Mouse (Mus musculus) spleen, postnatal 0 days (tissue): ENCODE data around the gene Stat3. TPM values are rescaled to one million over a fixed set of nuclear protein-coding genes. Genes with fewer than 3 reads are reported as not detected.

Experiments used
- polyA plus RNA-seq: library from polyadenylated mRNA; unstranded; fragments of >200 nt; fragmentation: Nextera tagmentation; extraction: Ambion mirVana; gene quantifications from 2 replicates; pipeline ENCODE4 v1.2.1, GENCODE M21; 2015

Stat3 gene
- 34.4 and 39.7 TPM in 2 replicates for polyA plus RNA-seq

GRCm38 (mm10) chr11:100939512-100940151 is at the start of gene Stat3:
Stat3 (minus strand) TSS chr11:100939540.

GRCm38 (mm10) chr11:100970557-100970937 is 31.2 kb upstream of the Stat3 start, which contains the start of gene Cavin1:
Cavin1 (minus strand) TSS chr11:100970887.

GRCm38 (mm10) chr11:100858935-100859578 is 80.3 kb downstream of the Stat3 start, which contains the start of gene Stat5a:
Stat5a (plus strand) TSS chr11:100859351.

GRCm38 (mm10) chr11:100850038-100850777 is 89.1 kb downstream of the Stat3 start, which contains the start of gene Stat5b:
Stat5b (minus strand) TSS chr11:100850724.

Other genes with a start within 250 kb of the Stat3 start
- gene Zfp385c, start 247.1 kb downstream of the Stat3 start, polyA plus RNA-seq, result 0.15 and 0.22 TPM in 2 replicates
- 6.6 and 10.1 TPM in 2 replicates for gene Dhx58, start 235.3 kb downstream of the Stat3 start, polyA plus RNA-seq
- gene Kat2a, start 227.1 kb downstream of the Stat3 start, polyA plus RNA-seq, result 18.7 and 20.4 TPM in 2 replicates
- gene Hspb9, start 225.7 kb downstream of the Stat3 start, polyA plus RNA-seq, result 0.35 and 0.42 TPM in 2 replicates
- gene Rab5c, start 201.3 kb downstream of the Stat3 start, polyA plus RNA-seq, result 22.0 and 24.2 TPM in 2 replicates
- gene Kcnh4, start 179.6 kb downstream of the Stat3 start, polyA plus RNA-seq, result 0.05 TPM in 2 replicates
- not detected in 2 replicates for gene Hcrt, start 176.6 kb downstream of the Stat3 start, polyA plus RNA-seq
- gene Ghdc, start 168.6 kb downstream of the Stat3 start, polyA plus RNA-seq, result 2.0 and 3.3 TPM in 2 replicates
- 24.3 and 28.0 TPM in 2 replicates for gene Stat5b, start 88.8 kb downstream of the Stat3 start, polyA plus RNA-seq
- 17.4 and 18.3 TPM in 2 replicates for gene Stat5a, start 80.2 kb downstream of the Stat3 start, polyA plus RNA-seq
- 119 and 141 TPM in 2 replicates for gene Cavin1, start 31.3 kb upstream of the Stat3 start, polyA plus RNA-seq
- 47.9 and 54.7 TPM in 2 replicates for gene Atp6v0a1, start 69.9 kb upstream of the Stat3 start, polyA plus RNA-seq
- 7.7 and 10.1 TPM in 2 replicates for gene Naglu, start 130.5 kb upstream of the Stat3 start, polyA plus RNA-seq
- gene Hsd17b1, start 138.9 kb upstream of the Stat3 start, polyA plus RNA-seq, result 0.38 and 0.65 TPM in 2 replicates
- 19.0 and 20.6 TPM in 2 replicates for gene Coasy, start 143.0 kb upstream of the Stat3 start, polyA plus RNA-seq
- 26.4 and 29.6 TPM in 2 replicates for gene Mlx, start 147.7 kb upstream of the Stat3 start, polyA plus RNA-seq
- gene Psmc3ip, start 155.9 kb upstream of the Stat3 start, polyA plus RNA-seq, result 24.3 and 24.8 TPM in 2 replicates
- gene Retreg3, start 180.4 kb upstream of the Stat3 start, polyA plus RNA-seq, result 11.8 and 12.3 TPM in 2 replicates
- 33.1 and 39.4 TPM in 2 replicates for gene Tubg1, start 180.4 kb upstream of the Stat3 start, polyA plus RNA-seq
- 0.66 and 1.2 TPM in 2 replicates for gene Tubg2, start 216.4 kb upstream of the Stat3 start, polyA plus RNA-seq
- 0.18 and 0.65 TPM in 2 replicates for gene Cntnap1, start 231.0 kb upstream of the Stat3 start, polyA plus RNA-seq
- 2.9 and 4.0 TPM in 2 replicates for gene Plekhh3, start 231.8 kb upstream of the Stat3 start, polyA plus RNA-seq
- 0.15 and 0.16 TPM in 2 replicates for gene Ccr10, start 235.9 kb upstream of the Stat3 start, polyA plus RNA-seq